Comparison of ENCODE assay signal across 12 mouse cellular contexts in genomic region chr12:94031364-94031763, GRCm38 (mm10).
DNase-seq lines count a peak whose midpoint lies in the region; ATAC-seq lines count a peak whose summit lies in the region.
"Had no signal": no experiment of that assay in that cellular context is flagged by ENCODE, and none has a peak within 500 bp of the region (broad histone marks: within the 10 kb centered on the region; RNA-seq: fewer than 3 reads in every experiment).

No protein-coding gene starts in this region.

- H3K36me3 ChIP-seq in limb, embryonic 11.5 days (ENCODE audit: control insufficient read depth, insufficient read depth, low read length), result no peaks in the 10 kb centered on the region
- H3K36me3 ChIP-seq in limb, embryonic 10.5 days, result no peaks in the 10 kb centered on the region
- no peaks in the 10 kb centered on the region for H3K36me3 ChIP-seq in midbrain, embryonic 12.5 days

- no peak overlapping the region for H3K4me3 ChIP-seq in limb, embryonic 11.5 days (ENCODE audit: low read depth, low read length)
- no peak overlapping the region for H3K4me3 ChIP-seq in limb, embryonic 10.5 days
- no peak overlapping the region for H3K4me3 ChIP-seq in midbrain, embryonic 12.5 days

- ATAC-seq in limb, embryonic 11.5 days (ENCODE audit: insufficient number of reproducible peaks, low FRiP score, low TSS enrichment, low read depth), result no peak
- ATAC-seq in midbrain, embryonic 12.5 days (ENCODE audit: low FRiP score, low read depth), result peak; percentile 97

- no peaks in the 10 kb centered on the region for H3K9me3 ChIP-seq in limb, embryonic 11.5 days (ENCODE audit: control insufficient read depth, low read length)
- no peaks in the 10 kb centered on the region for H3K9me3 ChIP-seq in limb, embryonic 10.5 days (replicated peaks)
- no peaks in the 10 kb centered on the region for H3K9me3 ChIP-seq in midbrain, embryonic 12.5 days

- H3K27me3 ChIP-seq in limb, embryonic 11.5 days (ENCODE audit: control insufficient read depth, insufficient read depth, low read length), result no peaks in the 10 kb centered on the region
- H3K27me3 ChIP-seq in limb, embryonic 10.5 days (ENCODE audit: low read depth, poor library complexity, severe bottlenecking), result no peaks in the 10 kb centered on the region
- no peaks in the 10 kb centered on the region for H3K27me3 ChIP-seq in midbrain, embryonic 12.5 days

- no peak overlapping the region for H3K27ac ChIP-seq in limb, embryonic 11.5 days (replicated peaks; ENCODE audit: low read depth, low read length)
- no peak overlapping the region for H3K27ac ChIP-seq in limb, embryonic 10.5 days
- no peak overlapping the region for H3K27ac ChIP-seq in midbrain, embryonic 12.5 days (replicated peaks)

- no peaks in the 10 kb centered on the region for H3K4me1 ChIP-seq in limb, embryonic 11.5 days (ENCODE audit: control insufficient read depth, insufficient read depth, low read length)
- H3K4me1 ChIP-seq in limb, embryonic 10.5 days, result no peaks in the 10 kb centered on the region
- no peaks in the 10 kb centered on the region; the same call in 1 of the 2 replicates for H3K4me1 ChIP-seq in midbrain, embryonic 12.5 days

- no peak overlapping the region for H3K4me2 ChIP-seq in limb, embryonic 11.5 days (ENCODE audit: low read depth, severe bottlenecking)
- H3K4me2 ChIP-seq in midbrain, embryonic 12.5 days (replicated peaks), result no peak overlapping the region

- 69% methylated on average over 4 of the region's 4 CpGs for WGBS in limb, embryonic 11.5 days
- WGBS in limb, embryonic 10.5 days, result 74% methylated on average over 4 of the region's 4 CpGs
- WGBS in midbrain, embryonic 12.5 days, result 44% methylated on average over 4 of the region's 4 CpGs

- no peak overlapping the region for H3K9ac ChIP-seq in limb, embryonic 11.5 days (ENCODE audit: low read length)
- no peak overlapping the region for H3K9ac ChIP-seq in midbrain, embryonic 12.5 days (replicated peaks)

- DNase-seq in limb, embryonic 11.5 days (ENCODE audit: low spot score), result peak; percentile 22
- DNase-seq in limb, embryonic 10.5 days (ENCODE audit: low spot score), result no peak
- DNase-seq in forelimb bud, embryonic 11.5 days (ENCODE audit: low read depth, low spot score), result peak; percentile 34
- no peak for DNase-seq in ovary, postnatal 36 days (ENCODE audit: low spot score)
- no peak for DNase-seq in urinary bladder, postnatal 4 days (ENCODE audit: low spot score in 2 of 2)
- DNase-seq in adrenal gland, postnatal 25 days, result no peak
- DNase-seq in yolk sac, embryonic 10.5 days (ENCODE audit: low spot score), result no peak
- DNase-seq: heart, adult 18-20 months; heart, postnatal 14 days; kidney, adult 9 months; lung, postnatal 14 days had no signal

Comparison
In these comparisons a context has a peak if more than half of its experiments do, and no peak if none do; other contexts are left out.
1. DNase-seq: peak in limb, embryonic 11.5 days (single experiment) and forelimb bud, embryonic 11.5 days (single experiment); none in limb, embryonic 10.5 days (single experiment), ovary, postnatal 36 days (single experiment), urinary bladder, postnatal 4 days (0 of 2), adrenal gland, postnatal 25 days (single experiment) and yolk sac, embryonic 10.5 days (single experiment).